Mouse (Mus musculus) left cerebral cortex, postnatal 36 days (tissue): ENCODE measurements around the gene Fignl1. TPM values are rescaled to one million over a fixed set of nuclear protein-coding genes. Genes with fewer than 3 reads are reported as not detected.

Experiments used
- total RNA-seq, 2 experiments: library from RNA; stranded (reverse); gene quantifications; 2 replicates each; pipeline ENCODE4 v1.2.3; 2021

Gene Fignl1
- total RNA-seq, 2 experiments from 2014 or later, result 0.49 to 0.63 TPM

Other genes with a start within 250 kb of the Fignl1 start
- not detected for gene 4930512M02Rik, start 181.1 kb downstream of the Fignl1 start, total RNA-seq
- 1 to 10 TPM; 2.7 to 3.7 TPM for gene Ikzf1, start 124.0 kb downstream of the Fignl1 start, total RNA-seq
- gene Ddc, start 89.2 kb upstream of the Fignl1 start, total RNA-seq, result 1 to 10 TPM; 5.4 TPM
- 10 to 100 TPM; 33.8 to 39.3 TPM for gene Grb10, start 229.7 kb upstream of the Fignl1 start, total RNA-seq